Mouse (Mus musculus): ENCODE results near the gene Agap3. TPM values are rescaled to one million over a fixed set of nuclear protein-coding genes. Genes with fewer than 3 reads are reported as not detected.

The Agap3 gene
- total and polyA plus RNA-seq, 3 experiments = 116 to 203 (median 138) TPM

GRCm38 (mm10) chr5:24453985-24454303 lies 2.0 kb downstream of the Agap3 start:
- Histone ChIP-seq H3K4me1 (ENCODE audit: control insufficient read depth in 1 of 2, insufficient read depth in 2 of 2, low read length in 2 of 2) (peaks cover 8 to 19% of the 10 kb centered on the region in 2 experiments), H3K36me3 (ENCODE audit: control insufficient read depth in 1 of 2, insufficient read depth in 2 of 2, low read length in 2 of 2) (peaks cover 0 to 14% of the 10 kb centered on the region in 2 experiments; a peak in 3 of 4 replicates), H3K27ac (ENCODE audit: control insufficient read depth, low read depth, low read length) (no peak overlapping the region), H3K4me3 (ENCODE audit: control insufficient read depth in 1 of 2, insufficient read depth in 1 of 2, low read depth in 2 of 2, low read length in 2 of 2) (no peak overlapping the region; a peak in 1 of 4 replicates), H3K9ac (ENCODE audit: control insufficient read depth, low read depth, low read length, poor library complexity, severe bottlenecking) (peak overlapping the region; percentile 87), H3K27me3 (ENCODE audit: control insufficient read depth in 1 of 2, insufficient read depth in 2 of 2, low read length in 2 of 2) (no peaks in the 10 kb centered on the region), H3K9me3 (replicated peaks; ENCODE audit: insufficient read depth, low read length) (no peaks in the 10 kb centered on the region), H3K79me2 (ENCODE audit: control insufficient read depth, insufficient read depth, low read length, poor library complexity) (peaks cover 66% of the 10 kb centered on the region)
- no peak for DNase-seq (ENCODE audit: low read depth, low spot score)
- TF ChIP-seq ZNF384 (IDR thresholded peaks at IDR 0.05; ENCODE audit: low read depth, low read length) (no peak), MAX (IDR thresholded peaks at IDR 0.05; ENCODE audit: low read length) (no peak), TCF12 (IDR thresholded peaks at IDR 0.05; ENCODE audit: low read depth, low read length) (no peak), KAT2A (conservative IDR thresholded peaks at IDR 0.05; ENCODE audit: low read depth, low read length) (no peak), CTCF (IDR thresholded peaks at IDR 0.05 in 2 of 3, conservative IDR thresholded peaks at IDR 0.05 in 1 of 3; ENCODE audit: control insufficient read depth in 1 of 3, insufficient read depth in 1 of 3, low read depth in 2 of 3, low read length in 3 of 3, poor library complexity in 1 of 3, severe bottlenecking in 1 of 3) (no peak), JUND (IDR thresholded peaks at IDR 0.05; ENCODE audit: low read depth, low read length) (no peak), ZMIZ1 (IDR thresholded peaks at IDR 0.05; ENCODE audit: low read depth, low read length) (no peak), MXI1 (IDR thresholded peaks at IDR 0.05; ENCODE audit: low read depth, low read length) (no peak), EP300 (IDR thresholded peaks at IDR 0.05; ENCODE audit: low read depth in 1 of 2, low read length in 2 of 2) (no peak), MEF2A (IDR thresholded peaks at IDR 0.05; ENCODE audit: extremely low read depth, insufficient replicate concordance, low read depth, low read length, poor library complexity, severe bottlenecking) (no peak), UBTF (IDR thresholded peaks at IDR 0.05; ENCODE audit: borderline replicate concordance, insufficient read depth, low read depth, low read length) (no peak), POLR2AphosphoS5 (IDR thresholded peaks at IDR 0.05; ENCODE audit: borderline replicate concordance, low read depth, low read length) (no peak), HCFC1 (IDR thresholded peaks at IDR 0.05; ENCODE audit: low read depth, low read length) (no peak), SIN3A (IDR thresholded peaks at IDR 0.05; ENCODE audit: low read length) (no peak), MAZ (IDR thresholded peaks at IDR 0.05; ENCODE audit: low read depth, low read length) (no peak)

- H3K4me1 ChIP-seq (ENCODE audit: control insufficient read depth in 1 of 2, insufficient read depth in 2 of 2, low read length in 2 of 2) = peaks cover 8 to 19% of the 10 kb centered on the region in 2 experiments
- DNase-seq (ENCODE audit: low read depth, low spot score) = no peak
Observed at GRCm38 (mm10) chr5:24455076-24455475, 3.1 kb downstream of the Agap3 start.

More at GRCm38 (mm10) chr5:24455076-24455475, 3.1 kb downstream of the Agap3 start:
- no peak overlapping the region for H3K4me3 ChIP-seq (ENCODE audit: control insufficient read depth in 1 of 2, insufficient read depth in 1 of 2, low read depth in 2 of 2, low read length in 2 of 2)
- peaks cover 0 to 14% of the 10 kb centered on the region in 2 experiments; a peak in 3 of 4 replicates for H3K36me3 ChIP-seq (ENCODE audit: control insufficient read depth in 1 of 2, insufficient read depth in 2 of 2, low read length in 2 of 2)
- H3K79me2 ChIP-seq (ENCODE audit: control insufficient read depth, insufficient read depth, low read length, poor library complexity) = peaks cover 71% of the 10 kb centered on the region
- H3K27me3 ChIP-seq (ENCODE audit: control insufficient read depth in 1 of 2, insufficient read depth in 2 of 2, low read length in 2 of 2) = no peaks in the 10 kb centered on the region
- TF ChIP-seq JUND (IDR thresholded peaks at IDR 0.05; ENCODE audit: low read depth, low read length) (no peak), SMC3 (IDR thresholded peaks at IDR 0.05; ENCODE audit: low read depth, low read length) (no peak), POLR2AphosphoS2 (IDR thresholded peaks at IDR 0.05; ENCODE audit: low read length) (0 out of 2 replicates have a peak, but pooled peaks have one; percentile 25)
- no peak overlapping the region for H3K27ac ChIP-seq (ENCODE audit: control insufficient read depth, low read depth, low read length)
- H3K9me3 ChIP-seq (replicated peaks; ENCODE audit: insufficient read depth, low read length) = no peaks in the 10 kb centered on the region
- H3K9ac ChIP-seq (ENCODE audit: control insufficient read depth, low read depth, low read length, poor library complexity, severe bottlenecking) = no peak overlapping the region
